16 mouse cellular contexts compared by ENCODE assay signal in genomic region chr17:26143386-26143785, GRCm38 (mm10).
"Had no signal": no experiment of that assay in that cellular context is flagged by ENCODE, and none has a peak within 500 bp of the region (broad histone marks: within the 10 kb centered on the region; RNA-seq: fewer than 3 reads in every experiment).

No protein-coding gene starts in this region.

- DNase-seq: retina, postnatal 1 day; right cerebral cortex, adult 18-20 months; right cerebral cortex, postnatal 14 days; right cerebral cortex, postnatal 25 days; right cerebral cortex, postnatal 4 days; spleen, adult 18-20 months; thymus, adult 18-20 months; thymus, adult 2 months; thymus, postnatal 14 days; thymus, postnatal 36 days; thymus, postnatal 4 days had no signal

- H3K4me3 ChIP-seq: neural tube, embryonic 12.5 days; neural tube, embryonic 13.5 days; neural tube, embryonic 15.5 days; stomach, embryonic 15.5 days had no signal

- H3K9me3 ChIP-seq: neural tube, embryonic 12.5 days; neural tube, embryonic 13.5 days; neural tube, embryonic 15.5 days; stomach, embryonic 15.5 days had no signal

- H3K9ac ChIP-seq: neural tube, embryonic 12.5 days; neural tube, embryonic 13.5 days; neural tube, embryonic 15.5 days; stomach, embryonic 15.5 days had no signal

- H3K27ac ChIP-seq: neural tube, embryonic 12.5 days; neural tube, embryonic 13.5 days; neural tube, embryonic 15.5 days; stomach, embryonic 15.5 days; stomach, postnatal 0 days had no signal

- H3K27me3 ChIP-seq: neural tube, embryonic 12.5 days; neural tube, embryonic 13.5 days; neural tube, embryonic 15.5 days; stomach, embryonic 15.5 days had no signal
